Mouse (Mus musculus) midbrain, embryonic 11.5 days (tissue): ENCODE results near the gene Lmbr1l. TPM values are rescaled to one million over a fixed set of nuclear protein-coding genes. Genes with fewer than 3 reads are reported as not detected.

Experiments
- ATAC-seq: fragments of 200-750 bp; cut with Nextera tagmentation; 2 replicates; pipeline ENCODE4 v1.8.0; 2017; ENCODE audit warnings: moderate TSS enrichment, moderate library complexity; ENCODE audit not compliant: low FRiP score
- DNase-seq: peaks from one replicate; pipeline ENCODE4 v3.0.0; 2015; ENCODE audit warnings: low spot score; ENCODE audit errors: missing footprints
- H3K27ac ChIP-seq: fragments of 300-500 bp; sonication (generic); 2 replicates; pipeline ENCODE4 v1.5.1; 2014; ENCODE audit warnings: low read depth, low read length
- H3K27me3 ChIP-seq: fragments of 300-500 bp; sonication (generic); 2 replicates; pipeline ENCODE4 v1.6.1; 2014; ENCODE audit warnings: mild to moderate bottlenecking, low read length, moderate library complexity, mixed read lengths; ENCODE audit not compliant: control insufficient read depth, insufficient read depth
- H3K36me3 ChIP-seq: fragments of 300-500 bp; sonication (generic); 2 replicates; pipeline ENCODE4 v1.6.1; 2014; ENCODE audit warnings: mild to moderate bottlenecking, low read length, moderate library complexity, mixed read lengths; ENCODE audit not compliant: control insufficient read depth, insufficient read depth
- H3K4me1 ChIP-seq: fragments of 300-500 bp; sonication (generic); 2 replicates; pipeline ENCODE4 v1.6.1; 2014; ENCODE audit warnings: low read length; ENCODE audit not compliant: control insufficient read depth, insufficient read depth
- H3K4me2 ChIP-seq: fragments of 300-500 bp; sonication (generic); 2 replicates; pipeline ENCODE4 v1.6.1; 2014; ENCODE audit warnings: mild to moderate bottlenecking, moderate library complexity
- H3K4me3 ChIP-seq: fragments of 300-500 bp; sonication (generic); 2 replicates; pipeline ENCODE4 v1.5.1; 2014; ENCODE audit warnings: low read depth, low read length
- H3K9ac ChIP-seq: fragments of 300-500 bp; sonication (generic); 2 replicates; pipeline ENCODE4 v1.6.1; 2014; ENCODE audit warnings: low read length
- H3K9me3 ChIP-seq: fragments of 300-500 bp; sonication (generic); 2 replicates; pipeline ENCODE4 v1.6.1; 2016; ENCODE audit warnings: low read length; ENCODE audit not compliant: control insufficient read depth
- WGBS: fragments of 180-500 bp; shearing (Covaris S2); extraction: QIAGEN DNeasy Blood & Tissue Kit; methylation state at CpG from one replicate; pipeline ENCODE4 v1.1.7; 2014; 5-methylcytosine and 5-hydroxymethylcytosine counted together
- polyA plus RNA-seq: library from polyadenylated mRNA; unstranded; fragments of >200 nt; fragmentation: Nextera tagmentation; extraction: Ambion mirVana; gene quantifications from 2 replicates; pipeline ENCODE4 v1.2.1, GENCODE M21; 2014

The Lmbr1l gene
- polyA plus RNA-seq, 1 experiment from 2014 or later: 9.8 TPM

GRCm38 (mm10) chr15:98854214-98854613, 63.8 kb downstream of the Lmbr1l start:
- peaks cover 66% of the 10 kb centered on the region for H3K36me3 ChIP-seq
- H3K9ac ChIP-seq: no peak overlapping the region
- H3K4me1 ChIP-seq: no peaks in the 10 kb centered on the region
- H3K27ac ChIP-seq: no peak overlapping the region
- H3K27me3 ChIP-seq: no peaks in the 10 kb centered on the region
- no peak for ATAC-seq
- no peak for DNase-seq
- no peak overlapping the region for H3K4me3 ChIP-seq
- H3K9me3 ChIP-seq: no peaks in the 10 kb centered on the region
- no peak overlapping the region for H3K4me2 ChIP-seq
- WGBS: 94% methylated on average over 16 of the region's 16 CpGs

Other genes starting within 250 kb of the Lmbr1l start
- 6.1 and 6.3 TPM in 2 replicates for gene Rnd1, start 240.8 kb downstream of the Lmbr1l start, polyA plus RNA-seq
- gene Ccdc65, start 210.0 kb downstream of the Lmbr1l start, polyA plus RNA-seq: 0.71 and 1.4 TPM in 2 replicates
- 10.3 and 10.5 TPM in 2 replicates for gene Fkbp11, start 190.0 kb downstream of the Lmbr1l start, polyA plus RNA-seq
- gene Arf3, start 155.0 kb downstream of the Lmbr1l start, polyA plus RNA-seq: 28.1 and 33.4 TPM in 2 replicates
- 0.30 and 0.40 TPM in 2 replicates for gene Wnt10b, start 140.1 kb downstream of the Lmbr1l start, polyA plus RNA-seq
- gene Wnt1, start 128.4 kb downstream of the Lmbr1l start, polyA plus RNA-seq: 11.6 and 14.0 TPM in 2 replicates
- gene Ddn, start 108.7 kb downstream of the Lmbr1l start, polyA plus RNA-seq: 0.48 and 0.74 TPM in 2 replicates
- gene Prkag1, start 86.7 kb downstream of the Lmbr1l start, polyA plus RNA-seq: 69.7 and 81.4 TPM in 2 replicates
- gene Kmt2d, start 47.0 kb downstream of the Lmbr1l start, polyA plus RNA-seq: 13.2 and 13.3 TPM in 2 replicates
- gene Rhebl1, start 23.7 kb downstream of the Lmbr1l start, polyA plus RNA-seq: 14.2 and 16.7 TPM in 2 replicates
- 0.27 and 0.40 TPM in 2 replicates for gene Dhh, start 19.7 kb downstream of the Lmbr1l start, polyA plus RNA-seq
- gene Tuba1b, start 16.3 kb upstream of the Lmbr1l start, polyA plus RNA-seq: 2,214 and 2,255 TPM in 2 replicates
- not detected in 2 replicates for gene Gm49450, start 35.3 kb upstream of the Lmbr1l start, polyA plus RNA-seq
- 7,669 and 8,043 TPM in 2 replicates for gene Tuba1a, start 35.5 kb upstream of the Lmbr1l start, polyA plus RNA-seq
- gene Tuba1c, start 111.7 kb upstream of the Lmbr1l start, polyA plus RNA-seq: 102 and 106 TPM in 2 replicates
- gene Prph, start 136.9 kb upstream of the Lmbr1l start, polyA plus RNA-seq: 3.6 and 4.8 TPM in 2 replicates
- gene Troap, start 156.3 kb upstream of the Lmbr1l start, polyA plus RNA-seq: 19.7 and 27.2 TPM in 2 replicates
- 5.0 and 6.2 TPM in 2 replicates for gene C1ql4, start 169.6 kb upstream of the Lmbr1l start, polyA plus RNA-seq
- 0.46 and 0.50 TPM in 2 replicates for gene Dnajc22, start 174.9 kb upstream of the Lmbr1l start, polyA plus RNA-seq
- gene Spats2, start 207.7 kb upstream of the Lmbr1l start, polyA plus RNA-seq: 58.8 and 65.6 TPM in 2 replicates